Mouse (Mus musculus) lung, adult 18-20 months (tissue): Measurements from ENCODE around the gene Prss40.
A peak's percentile ranks its signal among the peaks of the same experiment; 100 is the strongest.
"Not testable (repeated sequence)": the region's sequence is repeated elsewhere in the genome, so short reads cannot be mapped to it uniquely, and the experiment has no call there.

ENCODE experiments used
- DNase-seq, 2 experiments: peaks; one replicate each; pipeline ENCODE4 v3.0.0; 2022; ENCODE audit warnings: mixed read lengths in 2 of 2

Gene Prss40

DNA sequence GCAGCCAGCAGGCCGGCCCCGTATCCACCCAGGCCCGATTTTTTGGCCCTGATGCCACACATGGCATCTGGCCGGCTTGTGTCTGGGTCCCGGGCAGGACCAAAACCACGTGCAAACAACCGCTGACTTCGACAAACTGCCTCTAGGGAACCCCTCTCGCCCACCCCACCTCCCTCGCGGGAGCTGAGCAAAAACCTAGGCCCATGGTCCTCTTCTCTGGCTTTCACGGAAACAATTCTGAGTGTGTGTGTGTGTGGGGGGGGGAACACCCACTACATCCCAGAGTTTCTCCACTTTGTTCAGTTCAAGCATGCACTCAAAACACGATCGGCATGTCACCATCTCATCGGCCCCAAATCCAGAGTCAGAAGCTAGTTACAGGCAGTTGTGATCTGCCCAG is at the start of gene Prss40:
Gene Prss40 (minus strand): TSS at position 101 of the 400 bp plus-strand sequence.
- DNase-seq = no peak

DNA sequence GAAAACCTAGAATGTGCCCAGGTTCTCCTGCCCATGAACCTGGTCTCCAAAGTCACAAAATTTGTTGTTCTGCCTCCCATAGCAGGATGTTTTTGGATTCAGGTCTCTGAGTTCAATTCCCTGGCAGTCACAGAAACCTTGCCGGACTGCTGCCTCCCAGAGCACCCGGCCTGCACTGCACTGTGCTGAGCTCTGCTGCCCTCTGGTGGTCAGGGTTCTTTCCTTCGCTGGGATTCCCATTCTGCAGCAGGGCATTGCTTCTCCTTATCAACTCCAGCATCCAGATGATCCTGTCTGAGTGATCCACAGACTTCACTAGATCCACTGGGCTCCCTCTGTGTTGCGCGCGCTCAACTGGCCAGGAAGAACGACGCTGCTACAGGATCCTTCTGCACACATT is 41.6 kb upstream of the Prss40 start:
- peak; percentile 28 to 42 for DNase-seq

DNA sequence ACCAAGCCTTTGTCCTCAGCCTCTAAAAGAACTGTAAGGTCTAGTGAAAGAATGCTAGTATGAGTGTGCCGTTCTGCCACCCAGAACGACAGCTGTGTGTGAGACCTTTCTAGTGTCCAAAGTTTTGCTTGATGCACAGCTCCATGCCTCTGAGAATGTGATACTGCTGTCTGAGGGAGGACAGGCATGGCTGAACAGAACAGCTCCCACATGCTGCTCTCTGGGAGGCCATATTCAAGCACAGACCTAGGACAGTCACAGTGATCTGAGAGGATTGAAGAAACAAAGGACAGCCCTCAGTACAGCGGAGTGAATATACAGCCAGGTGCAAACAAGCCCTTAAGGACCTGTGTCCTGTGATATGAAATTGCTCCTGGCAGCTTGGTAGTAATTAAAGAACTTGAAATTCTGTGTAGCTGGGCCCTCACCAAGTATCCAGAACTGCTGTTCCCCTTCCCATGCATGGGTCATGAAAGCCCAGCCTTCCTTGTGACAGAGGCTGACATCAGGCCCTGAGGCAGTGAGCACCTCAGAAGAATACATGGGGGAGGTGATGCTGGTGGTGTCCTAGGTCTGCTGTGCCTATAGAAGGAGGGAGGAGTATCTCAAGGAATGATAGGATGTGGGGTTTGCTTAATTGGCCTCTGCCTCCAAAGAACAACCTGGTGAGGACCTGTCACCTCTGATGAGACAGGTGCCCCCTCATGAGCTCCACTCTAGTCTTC is 40.7 kb upstream of the Prss40 start:
- no peak for DNase-seq

GRCm38 (mm10) chr1:34600000-34600399 is 39.3 kb upstream of the Prss40 start:
- DNase-seq = no peak

DNA sequence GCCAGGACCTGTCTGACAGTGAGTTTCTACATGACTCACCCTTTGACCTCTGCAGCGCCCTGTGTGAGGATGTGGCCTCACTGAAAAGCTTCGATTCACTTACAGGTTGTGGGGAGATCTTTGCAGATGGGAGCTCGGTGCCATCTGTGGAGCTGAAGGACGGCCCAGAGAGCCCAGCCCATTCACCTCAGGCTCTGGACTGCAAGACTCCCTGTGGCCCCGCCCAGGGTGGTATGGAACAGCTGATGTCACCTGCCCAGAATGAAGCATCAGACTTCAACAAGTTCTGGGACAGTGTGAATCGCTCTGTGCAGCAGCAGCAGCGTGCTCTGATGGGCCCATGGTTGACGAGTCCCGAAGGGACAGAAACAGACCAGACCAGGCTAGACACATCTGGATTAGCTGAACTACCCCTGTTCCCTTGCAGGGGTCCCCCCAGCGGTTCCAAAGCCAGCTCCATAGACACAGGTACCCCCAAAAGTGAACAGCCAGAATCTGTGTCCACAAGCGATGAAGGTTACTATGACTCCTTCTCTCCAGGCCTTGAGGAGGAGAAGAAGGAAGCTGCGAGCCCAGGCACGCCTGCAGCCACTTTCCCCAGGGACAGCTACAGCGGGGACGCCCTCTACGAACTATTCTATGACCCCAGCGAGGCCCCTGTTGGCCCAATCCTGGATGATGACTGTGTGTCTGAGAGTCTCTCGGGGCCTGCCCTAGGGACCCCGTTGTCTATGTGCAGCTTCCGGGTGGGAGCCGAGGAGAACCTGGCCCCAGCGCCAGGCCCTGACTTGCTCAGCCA is 26.8 kb upstream of the Prss40 start:
- no peak for DNase-seq

GRCm38 (mm10) chr1:34584736-34585135 is 24.0 kb upstream of the Prss40 start:
- DNase-seq = no peak

DNA sequence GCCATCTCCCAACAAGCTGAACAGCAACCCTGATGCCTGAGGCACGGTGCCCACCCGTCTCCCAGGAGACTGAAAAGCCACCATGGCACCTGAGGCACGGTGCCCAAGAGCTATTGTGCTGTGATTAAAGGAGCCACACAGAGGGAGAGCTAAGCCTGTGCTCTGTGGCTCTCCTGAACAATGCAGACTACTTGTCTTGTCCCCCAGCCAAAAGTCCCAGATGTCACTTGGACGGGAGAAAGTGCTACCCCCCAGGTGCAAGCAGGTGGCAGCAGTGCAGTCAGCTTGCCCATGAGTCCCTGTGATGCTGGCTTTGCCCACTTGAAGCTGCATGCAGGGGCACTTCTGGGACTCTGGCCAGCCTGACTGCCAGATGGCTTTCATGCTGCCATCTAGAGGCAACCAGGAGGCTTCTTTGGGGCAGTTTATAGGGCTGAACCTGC is 23.1 kb upstream of the Prss40 start:
- DNase-seq = no peak

DNA sequence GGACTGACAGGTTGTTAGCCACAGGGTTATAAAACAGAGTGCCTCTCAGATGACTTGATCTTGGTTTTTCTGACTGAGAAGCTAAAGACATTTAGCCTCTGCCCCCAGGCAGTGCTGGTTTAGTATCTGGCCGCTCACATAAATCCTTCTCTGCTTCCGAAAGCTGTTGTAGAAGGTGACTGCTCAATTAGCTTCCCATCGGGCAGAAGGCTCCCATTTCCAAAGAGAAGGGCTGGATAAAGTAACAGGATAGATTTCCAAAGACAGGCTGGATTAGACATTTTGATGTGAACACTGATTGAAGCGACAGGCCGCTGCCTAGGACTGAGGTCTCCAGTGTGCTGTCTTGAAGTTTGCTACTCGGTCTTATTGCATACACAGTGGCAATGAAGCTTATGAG is 21.5 kb upstream of the Prss40 start:
- DNase-seq = no peak

- DNase-seq = no peak
These were observed 19.1 kb upstream of the Prss40 start for GRCm38 (mm10) chr1:34579782-34580356.

DNA sequence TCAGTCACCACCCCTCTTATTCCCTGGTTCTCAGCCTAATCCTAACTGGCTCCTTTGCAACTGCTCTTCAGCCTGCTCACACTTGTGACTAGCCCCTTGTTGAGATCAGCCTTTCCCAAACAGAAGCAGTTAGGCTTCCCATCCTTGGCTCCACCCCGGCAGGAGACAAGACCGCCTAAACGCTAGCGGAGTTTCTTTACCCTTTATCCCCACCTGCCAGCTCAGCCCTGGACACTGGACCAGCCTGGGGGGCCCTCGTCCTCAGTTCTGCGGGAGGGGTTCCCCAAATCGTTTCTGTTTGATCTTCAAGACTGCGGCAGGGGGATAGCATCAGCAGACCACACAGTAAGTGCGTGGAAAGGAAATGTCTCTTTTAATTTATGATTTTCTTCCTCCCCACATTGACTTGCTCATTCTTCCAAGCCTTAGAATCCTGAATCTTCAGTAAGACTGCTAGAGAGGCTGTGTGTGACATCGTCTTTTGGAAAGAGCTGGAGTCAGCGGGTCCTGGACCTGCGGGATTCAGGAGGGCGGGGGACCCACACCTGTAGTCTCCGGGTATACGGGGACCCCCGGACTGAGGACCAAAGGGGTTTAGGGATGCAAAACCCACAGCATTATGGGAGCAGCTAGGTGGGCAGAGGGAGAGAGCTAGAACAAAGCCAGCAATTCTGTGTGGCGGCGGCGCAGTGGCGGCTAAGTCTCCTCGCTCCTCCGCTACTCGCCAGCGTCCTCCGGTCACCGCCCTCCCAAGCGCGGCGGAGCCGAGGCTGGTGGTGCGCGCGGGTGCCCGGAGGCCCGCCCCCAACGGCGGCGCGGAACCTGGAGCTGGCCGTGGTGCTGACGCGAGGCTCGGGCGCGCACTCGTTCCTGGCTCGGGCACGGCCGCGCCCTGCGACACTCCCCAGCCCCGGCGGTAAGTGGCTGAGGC is 18.4 kb upstream of the Prss40 start, which contains the start of gene Amer3:
Gene Amer3 (plus strand): TSS at position 807 of the 931 bp plus-strand sequence.
- DNase-seq = peak; percentile 24 to 44

DNA sequence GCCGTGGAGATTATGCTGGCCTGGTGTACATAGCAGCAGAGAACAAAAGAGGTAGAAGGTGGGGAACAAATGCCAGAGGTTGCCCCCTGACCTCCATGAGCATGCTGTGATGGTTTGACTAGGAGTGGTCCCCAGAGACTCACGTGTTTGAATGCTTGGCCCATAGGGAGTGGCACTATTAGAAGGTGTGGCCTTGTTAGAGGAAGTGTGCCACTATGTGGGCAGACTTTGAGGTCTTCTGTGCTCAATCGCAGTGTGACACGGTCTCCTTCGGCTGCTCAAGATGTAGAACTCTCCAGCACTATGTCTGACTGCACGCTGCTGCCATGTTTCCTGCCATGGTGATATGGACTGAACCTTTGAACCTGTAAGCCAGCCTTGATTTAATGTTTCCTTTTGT is 12.5 kb upstream of the Prss40 start:
- DNase-seq = no peak

- DNase-seq = no peak
These were observed 10.7 kb upstream of the Prss40 start for GRCm38 (mm10) chr1:34571431-34571830.

DNA sequence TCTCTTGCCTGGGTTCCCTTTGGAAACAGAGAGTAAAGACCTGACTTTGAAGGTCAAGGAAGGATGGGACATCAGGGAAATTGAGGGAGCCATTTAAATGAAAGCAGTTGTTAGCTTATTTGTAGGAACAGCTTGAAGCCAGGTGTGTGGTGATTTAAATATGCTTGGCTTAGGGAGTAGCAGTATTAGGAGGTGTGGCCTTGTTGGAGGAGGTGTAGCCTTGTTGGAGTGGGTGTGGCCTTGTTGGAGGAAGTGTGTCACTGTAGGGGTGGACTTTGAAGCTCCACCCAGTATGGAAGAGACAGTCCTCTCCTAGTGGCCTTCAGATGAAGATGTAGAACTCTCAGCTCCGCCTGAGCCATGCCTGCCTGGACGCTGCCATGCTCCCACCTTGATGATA is 9.1 kb upstream of the Prss40 start:
- DNase-seq = no peak

GRCm38 (mm10) chr1:34568120-34568519 is 7.4 kb upstream of the Prss40 start:
- DNase-seq = no peak

DNA sequence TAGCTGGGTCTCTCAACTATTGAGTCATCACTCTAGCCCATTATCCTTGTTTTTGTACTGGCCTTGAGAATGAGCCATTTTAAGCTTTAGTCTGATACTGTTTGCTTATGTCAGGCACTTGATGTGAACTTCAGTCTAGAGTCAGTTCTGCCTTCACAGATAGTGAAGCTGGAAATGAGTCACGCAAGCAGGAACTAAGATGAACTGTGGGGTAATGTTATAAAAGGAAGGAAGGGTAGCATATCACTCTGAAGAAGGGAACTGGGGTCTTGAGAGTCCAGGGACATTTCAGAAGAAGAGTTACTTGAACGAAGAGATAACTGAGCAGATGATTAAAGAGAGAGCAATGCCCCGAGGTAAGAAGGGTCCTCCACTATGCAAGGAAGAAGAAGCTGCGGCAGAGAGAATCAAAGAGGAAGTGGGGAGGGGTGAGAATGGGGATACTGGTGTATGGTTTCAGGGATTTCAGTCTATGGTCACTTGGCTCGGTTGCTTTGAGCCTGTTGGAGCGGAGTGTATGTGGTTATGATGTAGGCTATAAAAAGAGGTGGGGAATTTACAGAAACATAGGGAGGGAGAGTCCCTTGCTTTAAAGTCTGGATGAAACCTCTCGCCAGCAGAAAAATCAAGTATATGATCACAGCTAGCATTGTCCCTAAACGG is 3.8 kb upstream of the Prss40 start:
- no peak for DNase-seq

- DNase-seq = no peak
These were observed 6.5 kb downstream of the Prss40 start for GRCm38 (mm10) chr1:34554275-34554674.

GRCm38 (mm10) chr1:34553690-34554089 is 7.1 kb downstream of the Prss40 start:
- DNase-seq = no peak

DNA sequence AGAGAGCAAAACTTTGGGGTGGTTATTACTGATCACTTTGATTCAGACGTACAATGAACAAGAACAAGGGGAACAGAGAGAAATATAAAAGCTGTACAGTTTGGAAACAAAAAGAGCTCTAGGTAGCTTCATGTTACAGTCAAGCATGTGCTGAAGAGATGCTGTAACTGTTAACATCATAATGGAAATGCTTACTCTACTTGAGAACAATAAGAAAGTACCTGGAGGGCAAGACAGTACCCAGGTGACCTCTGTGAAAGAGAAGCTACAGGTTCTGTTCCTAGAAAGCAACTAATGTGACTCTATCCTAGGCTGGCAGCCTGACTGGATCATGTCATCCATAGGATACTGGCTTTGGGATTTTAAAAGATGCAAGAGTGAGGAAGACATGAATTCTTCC is 13.7 kb downstream of the Prss40 start:
- no peak for DNase-seq

GRCm38 (mm10) chr1:34536767-34537485 is 23.8 kb downstream of the Prss40 start:
- DNase-seq = peak; percentile 73 to 81

DNA sequence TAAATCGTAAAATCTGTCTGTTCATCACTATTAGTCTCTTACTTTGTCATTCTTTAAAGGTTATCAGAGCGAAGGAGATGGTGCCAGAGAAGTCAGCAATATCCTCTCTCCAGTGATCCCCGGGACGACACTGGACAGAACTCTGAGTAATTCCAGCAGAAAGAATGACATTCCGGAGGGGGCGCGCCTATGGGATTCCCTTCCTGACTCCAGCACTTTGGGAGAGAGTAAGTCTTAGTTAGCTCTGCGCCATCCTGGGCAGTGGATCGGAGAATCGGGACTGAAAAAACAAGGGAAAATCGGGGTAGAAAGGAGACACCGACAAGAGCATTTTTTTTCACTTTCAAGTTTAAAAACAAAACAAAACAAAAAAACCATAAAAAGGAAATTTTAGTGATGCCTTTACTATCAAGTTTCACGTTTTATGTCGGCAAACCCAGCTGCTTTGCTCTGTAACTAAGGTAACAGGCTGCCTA is 24.4 kb downstream of the Prss40 start:
- no peak for DNase-seq

DNA sequence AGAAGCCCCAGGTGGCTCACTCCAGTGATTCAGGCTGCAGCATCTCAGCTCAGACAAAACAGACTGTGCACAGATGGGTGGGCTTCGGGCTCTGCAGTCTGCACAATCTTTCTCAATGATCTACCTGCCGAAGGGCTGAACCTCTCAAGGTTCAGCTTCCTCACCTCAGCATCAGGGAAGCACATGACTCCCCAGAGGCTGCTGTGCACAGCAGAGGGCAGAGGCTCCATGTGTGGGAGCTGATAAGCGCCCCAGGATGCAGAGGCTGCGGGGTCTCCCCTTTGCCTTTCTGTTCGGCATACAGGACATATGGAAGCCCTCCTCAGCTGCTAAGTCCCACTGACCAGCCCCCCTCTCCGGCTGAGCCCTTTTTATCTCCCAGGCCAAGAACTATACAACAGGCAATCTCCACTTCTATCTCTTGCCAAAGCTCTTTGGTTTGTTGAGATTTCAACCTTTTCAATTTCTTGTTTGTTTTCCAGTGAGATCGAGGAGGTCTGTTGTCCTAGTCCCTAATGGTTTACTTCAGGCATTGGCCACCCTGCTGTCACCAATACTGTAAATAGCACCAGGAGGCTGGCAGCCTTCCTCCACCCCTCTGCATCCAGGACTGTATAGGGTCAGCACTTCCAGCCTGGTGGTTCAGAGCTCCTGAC is 25.6 kb downstream of the Prss40 start, which contains the start of gene Cfc1:
Gene Cfc1 (plus strand): TSS at position 606 of the 656 bp plus-strand sequence.
- not testable (repeated sequence) for DNase-seq
